Mouse (Mus musculus): ENCODE measurements at regions not wholly inside any gene's neighbourhood (a gene's known extent, or its start where the extent isn't known, plus 50 kb on each side); places are given as distances from the start of the nearest gene placed in this dataset.

GRCm38 (mm10) chr15:51504789-51505188 is 2379.9 kb upstream of the Gm7489 start:
- no peaks in the 10 kb centered on the region for H3K27me3 ChIP-seq (ENCODE audit: control insufficient read depth, insufficient read depth, low read length)
- H3K36me3 ChIP-seq (ENCODE audit: control insufficient read depth, insufficient read depth, low read length): no peaks in the 10 kb centered on the region
- TF ChIP-seq CTCF (IDR thresholded peaks at IDR 0.05; ENCODE audit: low read depth, low read length) (no peak), POLR2A (IDR thresholded peaks at IDR 0.05; ENCODE audit: extremely low read depth, insufficient read depth, low read length) (no peak)
- H3K9ac ChIP-seq (ENCODE audit: low read depth, low read length): no peak overlapping the region
- no peak overlapping the region for H3K27ac ChIP-seq (replicated peaks; ENCODE audit: insufficient read depth, low read depth, low read length)
- no peaks in the 10 kb centered on the region for H3K4me1 ChIP-seq (ENCODE audit: control insufficient read depth, insufficient read depth, low read length)
- H3K79me2 ChIP-seq (ENCODE audit: control insufficient read depth, insufficient read depth, low read length): no peaks in the 10 kb centered on the region
- no peak overlapping the region for H3K4me3 ChIP-seq (ENCODE audit: insufficient read depth, low read depth, low read length)
- DNase-seq (ENCODE audit: extremely low read depth, low read depth, low spot score): no peak
- 83% methylated on average over 5 of the region's 5 CpGs for WGBS

- TF ChIP-seq CTCF (IDR thresholded peaks at IDR 0.05; ENCODE audit: low read depth, low read length): no peak
- TF ChIP-seq POLR2A (IDR thresholded peaks at IDR 0.05; ENCODE audit: extremely low read depth, insufficient read depth, low read length): no peak
- no peak for DNase-seq (ENCODE audit: extremely low read depth, low read depth, low spot score)
- 69% methylated on average over 2 of the region's 2 CpGs for WGBS
These were observed 2377.6 kb upstream of the Gm7489 start for GRCm38 (mm10) chr15:51507126-51507525.

GRCm38 (mm10) chr15:51511319-51511718 is 2373.4 kb upstream of the Gm7489 start:
- Histone ChIP-seq H3K27ac (replicated peaks; ENCODE audit: insufficient read depth, low read depth, low read length) (no peak overlapping the region), H3K27me3 (ENCODE audit: control insufficient read depth, insufficient read depth, low read length) (no peaks in the 10 kb centered on the region), H3K9ac (ENCODE audit: low read depth, low read length) (no peak overlapping the region), H3K4me1 (ENCODE audit: control insufficient read depth, insufficient read depth, low read length) (no peaks in the 10 kb centered on the region), H3K4me3 (ENCODE audit: insufficient read depth, low read depth, low read length) (no peak overlapping the region), H3K79me2 (ENCODE audit: control insufficient read depth, insufficient read depth, low read length) (no peaks in the 10 kb centered on the region), H3K36me3 (ENCODE audit: control insufficient read depth, insufficient read depth, low read length) (no peaks in the 10 kb centered on the region)
- WGBS: 73% methylated on average over 5 of the region's 5 CpGs
- DNase-seq (ENCODE audit: extremely low read depth, low read depth, low spot score): no peak
- TF ChIP-seq POLR2A (IDR thresholded peaks at IDR 0.05; ENCODE audit: extremely low read depth, insufficient read depth, low read length) (no peak), CTCF (IDR thresholded peaks at IDR 0.05; ENCODE audit: low read depth, low read length) (no peak)

More at GRCm38 (mm10) chr15:51507126-51507525, 2377.6 kb upstream of the Gm7489 start:
- Histone ChIP-seq H3K79me2 (ENCODE audit: control insufficient read depth, insufficient read depth, low read length) (no peaks in the 10 kb centered on the region), H3K4me1 (ENCODE audit: control insufficient read depth, insufficient read depth, low read length) (no peaks in the 10 kb centered on the region), H3K36me3 (ENCODE audit: control insufficient read depth, insufficient read depth, low read length) (no peaks in the 10 kb centered on the region), H3K27me3 (ENCODE audit: control insufficient read depth, insufficient read depth, low read length) (no peaks in the 10 kb centered on the region), H3K9ac (ENCODE audit: low read depth, low read length) (no peak overlapping the region), H3K4me3 (ENCODE audit: insufficient read depth, low read depth, low read length) (no peak overlapping the region), H3K27ac (replicated peaks; ENCODE audit: insufficient read depth, low read depth, low read length) (no peak overlapping the region)

- no peak overlapping the region for H3K4me3 ChIP-seq (ENCODE audit: insufficient read depth, low read depth, low read length)
- 66% methylated on average over 5 of the region's 5 CpGs for WGBS
- H3K36me3 ChIP-seq (ENCODE audit: control insufficient read depth, insufficient read depth, low read length): no peaks in the 10 kb centered on the region
- no peak overlapping the region for H3K27ac ChIP-seq (replicated peaks; ENCODE audit: insufficient read depth, low read depth, low read length)
- TF ChIP-seq CTCF (IDR thresholded peaks at IDR 0.05; ENCODE audit: low read depth, low read length) (no peak), POLR2A (IDR thresholded peaks at IDR 0.05; ENCODE audit: extremely low read depth, insufficient read depth, low read length) (no peak)
- no peak for DNase-seq (ENCODE audit: extremely low read depth, low read depth, low spot score)
- H3K4me1 ChIP-seq (ENCODE audit: control insufficient read depth, insufficient read depth, low read length): no peaks in the 10 kb centered on the region
- H3K79me2 ChIP-seq (ENCODE audit: control insufficient read depth, insufficient read depth, low read length): no peaks in the 10 kb centered on the region
- no peaks in the 10 kb centered on the region for H3K27me3 ChIP-seq (ENCODE audit: control insufficient read depth, insufficient read depth, low read length)
- H3K9ac ChIP-seq (ENCODE audit: low read depth, low read length): no peak overlapping the region
These were observed 2348.4 kb upstream of the Gm7489 start for GRCm38 (mm10) chr15:51536317-51536716.

DNA sequence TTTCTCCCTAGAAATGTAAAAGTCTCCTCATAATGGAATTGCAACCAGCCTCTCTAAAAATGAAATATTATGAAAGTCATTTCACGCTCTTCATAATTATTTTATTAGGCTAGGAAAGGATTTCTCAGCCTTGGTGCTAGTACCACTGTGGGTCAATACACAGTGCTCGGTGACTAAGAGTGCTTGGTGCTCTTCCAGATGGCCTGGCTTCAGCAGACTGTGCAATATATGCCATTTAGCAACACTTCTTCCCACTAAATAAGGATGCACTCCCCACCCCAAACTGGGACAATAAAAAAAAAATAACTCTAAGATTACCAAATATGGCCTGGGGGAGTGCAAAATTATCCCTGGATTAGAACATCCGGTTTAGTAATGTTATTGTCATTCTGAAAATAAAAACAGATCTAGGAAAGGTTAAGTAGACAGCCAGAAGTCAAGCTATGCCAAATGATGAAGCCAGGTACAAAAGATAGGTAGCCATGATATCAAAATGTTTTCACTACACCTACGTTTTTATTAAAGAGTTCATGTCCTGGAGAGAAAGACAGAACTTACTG is 2333.4 kb upstream of the Gm7489 start:
- no peak overlapping the region for H3K4me3 ChIP-seq (ENCODE audit: insufficient read depth, low read depth, low read length)
- WGBS: 62% methylated on average over 4 of the region's 4 CpGs

GRCm38 (mm10) chr15:51558215-51558614 is 2326.5 kb upstream of the Gm7489 start:
- no peaks in the 10 kb centered on the region for H3K4me1 ChIP-seq (ENCODE audit: control insufficient read depth, insufficient read depth, low read length)
- H3K36me3 ChIP-seq (ENCODE audit: control insufficient read depth, insufficient read depth, low read length): no peaks in the 10 kb centered on the region
- no peak overlapping the region for H3K4me3 ChIP-seq (ENCODE audit: insufficient read depth, low read depth, low read length)
- H3K27me3 ChIP-seq (ENCODE audit: control insufficient read depth, insufficient read depth, low read length): no peaks in the 10 kb centered on the region
- DNase-seq (ENCODE audit: extremely low read depth, low read depth, low spot score): no peak
- TF ChIP-seq POLR2A (IDR thresholded peaks at IDR 0.05; ENCODE audit: extremely low read depth, insufficient read depth, low read length) (no peak), CTCF (IDR thresholded peaks at IDR 0.05; ENCODE audit: low read depth, low read length) (no peak)
- no peak overlapping the region for H3K27ac ChIP-seq (replicated peaks; ENCODE audit: insufficient read depth, low read depth, low read length)
- H3K9ac ChIP-seq (ENCODE audit: low read depth, low read length): no peak overlapping the region
- H3K79me2 ChIP-seq (ENCODE audit: control insufficient read depth, insufficient read depth, low read length): no peaks in the 10 kb centered on the region

More for the DNA sequence above, 2333.4 kb upstream of the Gm7489 start:
- TF ChIP-seq POLR2A (IDR thresholded peaks at IDR 0.05; ENCODE audit: extremely low read depth, insufficient read depth, low read length) (no peak), CTCF (IDR thresholded peaks at IDR 0.05; ENCODE audit: low read depth, low read length) (no peak)
- DNase-seq (ENCODE audit: extremely low read depth, low read depth, low spot score): no peak
- Histone ChIP-seq H3K4me1 (ENCODE audit: control insufficient read depth, insufficient read depth, low read length) (no peaks in the 10 kb centered on the region), H3K79me2 (ENCODE audit: control insufficient read depth, insufficient read depth, low read length) (no peaks in the 10 kb centered on the region), H3K9ac (ENCODE audit: low read depth, low read length) (no peak overlapping the region), H3K27me3 (ENCODE audit: control insufficient read depth, insufficient read depth, low read length) (no peaks in the 10 kb centered on the region), H3K36me3 (ENCODE audit: control insufficient read depth, insufficient read depth, low read length) (no peaks in the 10 kb centered on the region), H3K27ac (replicated peaks; ENCODE audit: insufficient read depth, low read depth, low read length) (no peak overlapping the region)
